Mouse (Mus musculus): ENCODE measurements around the gene Vmn1r208.

DNA sequence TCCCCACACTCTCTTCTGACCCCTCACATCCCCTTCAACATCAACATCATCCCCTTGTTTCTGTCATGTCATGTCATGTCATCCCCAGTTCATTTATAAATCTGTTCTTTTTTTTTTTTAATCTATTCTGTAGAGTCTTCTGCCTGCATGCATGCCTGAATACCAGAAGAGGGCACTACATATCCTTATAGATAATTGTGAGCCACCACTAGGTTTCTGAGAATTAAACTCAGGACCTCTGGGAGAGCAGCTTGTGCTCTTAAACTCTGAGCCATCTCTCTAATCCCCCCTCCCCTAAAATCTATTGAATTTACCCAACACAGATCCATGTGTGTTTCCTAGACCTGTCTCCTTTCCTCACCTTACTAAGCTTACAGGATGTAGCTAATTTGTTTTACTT lies 29.7 kb downstream of the Vmn1r208 start:
- TF ChIP-seq SIN3A (IDR thresholded peaks at IDR 0.05; ENCODE audit: low read length) (no peak), CTCF (IDR thresholded peaks at IDR 0.05 in 2 of 3, conservative IDR thresholded peaks at IDR 0.05 in 1 of 3; ENCODE audit: control insufficient read depth in 1 of 3, insufficient read depth in 1 of 3, low read depth in 2 of 3, low read length in 3 of 3, poor library complexity in 1 of 3, severe bottlenecking in 1 of 3) (peak in 2 of 3 experiments; percentile 10 to 39; a peak in 2 of 6 replicates), ZC3H11A (IDR thresholded peaks at IDR 0.05; ENCODE audit: low read depth, low read length) (peak; percentile 32), NELFE (IDR thresholded peaks at IDR 0.05; ENCODE audit: low read depth, low read length) (no peak)

All from MEL (cell line).